8 mouse cellular contexts compared by ENCODE assay signal in genomic region chr8:79398994-79399650, GRCm38 (mm10). TPM values are rescaled to one million over a fixed set of nuclear protein-coding genes. Genes with fewer than 3 reads are reported as not detected.
DNase-seq lines count a peak whose midpoint lies in the region; ATAC-seq lines count a peak whose summit lies in the region.

Gene Smad1 (minus strand): TSS chr8:79399518.

- peak; percentile 92 for ATAC-seq in megakaryocyte, adult 5-6 weeks (ENCODE audit: poor library complexity, severe bottlenecking)

- DNase-seq in T-cell, adult 2 months (ENCODE audit: low spot score) = peak; percentile 83
- peak; percentile 91 to 94 for DNase-seq in cerebellum, postnatal 4 days (ENCODE audit: low spot score in 2 of 2)
- peak; percentile 92 for DNase-seq in gastrocnemius, postnatal 10 days
- DNase-seq in induced T-regulatory cell, adult 2 months (ENCODE audit: low read depth) = peak; percentile 75
- peak; percentile 91 to 94 for DNase-seq in left cerebral cortex, adult 8-10 months (ENCODE audit: low spot score in 2 of 2)
- DNase-seq in right cerebral cortex, adult 18-20 months = peak; percentile 98
- peak; percentile 96 for DNase-seq in urinary bladder, adult 2 months (ENCODE audit: low spot score)

RNA-seq across cellular contexts. Expression of gene Smad1, which starts in this region (rescaled TPM):
- 10 to 100 TPM; 34.2 to 38.3 TPM for total RNA-seq in gastrocnemius, postnatal 10 days (2021)
- 10 to 100 TPM; 31.1 to 36.5 (median 32.2) TPM for total RNA-seq in left cerebral cortex, adult 8-10 months (2022)
- 14.3 and 17.1 TPM in 2 replicates for total RNA-seq in megakaryocyte, adult 5-6 weeks (2015)
- total RNA-seq in megakaryocyte, adult 5-6 weeks (2017) = 14.1 and 21.6 TPM in 2 replicates
- polyA plus RNA-seq in urinary bladder, adult 2 months (2012; rRNA removed) = 32.6 and 35.6 TPM in 2 replicates

Comparison
In these comparisons a context has a peak if more than half of its experiments do, and no peak if none do; other contexts are left out.
1. Peak in every context shown above with its lines: DNase-seq and ATAC-seq.